Mouse (Mus musculus): ENCODE data around the gene Atp2b2. TPM values are rescaled to one million over a fixed set of nuclear protein-coding genes. Genes with fewer than 3 reads are reported as not detected.
A peak's percentile ranks its signal among the peaks of the same experiment; 100 is the strongest.

Gene Atp2b2
- polyA plus RNA-seq, 1 experiment from 2014 or later = 13.5 TPM

GRCm38 (mm10) chr6:113861938-113862337, 180.5 kb downstream of the Atp2b2 start:
- ATAC-seq = no peak
- Histone ChIP-seq H3K9me3 (no peaks in the 10 kb centered on the region), H3K36me3 (no peaks in the 10 kb centered on the region), H3K4me2 (replicated peaks) (no peak overlapping the region), H3K4me3 (replicated peaks) (no peak overlapping the region), H3K27ac (0 out of 2 replicates have a peak overlapping the region, but pooled peaks have one; percentile 63), H3K9ac (replicated peaks) (no peak overlapping the region), H3K27me3 (no peaks in the 10 kb centered on the region), H3K4me1 (replicated peaks) (peaks cover 49% of the 10 kb centered on the region)
- 80% methylated on average over 3 of the region's 3 CpGs for WGBS

GRCm38 (mm10) chr6:113861375-113861770, 181.0 kb downstream of the Atp2b2 start:
- no peaks in the 10 kb centered on the region for H3K9me3 ChIP-seq
- H3K9ac ChIP-seq (replicated peaks) = no peak overlapping the region
- WGBS = 68% methylated on average over 4 of the region's 4 CpGs
- no peaks in the 10 kb centered on the region for H3K36me3 ChIP-seq
- no peak overlapping the region for H3K4me2 ChIP-seq (replicated peaks)
- H3K4me1 ChIP-seq (replicated peaks) = peaks cover 54% of the 10 kb centered on the region
- peak overlapping the region; percentile 63; the same call in 1 of the 2 replicates for H3K27ac ChIP-seq
- ATAC-seq = no peak
- H3K4me3 ChIP-seq (replicated peaks) = no peak overlapping the region
- no peaks in the 10 kb centered on the region for H3K27me3 ChIP-seq

- peaks cover 55% of the 10 kb centered on the region for H3K4me1 ChIP-seq (replicated peaks)
- no peaks in the 10 kb centered on the region for H3K9me3 ChIP-seq
- H3K9ac ChIP-seq (replicated peaks) = no peak overlapping the region
- 49% methylated on average over 15 of the region's 15 CpGs for WGBS
- H3K4me3 ChIP-seq (replicated peaks) = no peak overlapping the region
- H3K36me3 ChIP-seq = no peaks in the 10 kb centered on the region
- no peaks in the 10 kb centered on the region for H3K27me3 ChIP-seq
- H3K4me2 ChIP-seq (replicated peaks) = no peak overlapping the region
- peak; percentile 81 for ATAC-seq
- H3K27ac ChIP-seq = peak overlapping the region; percentile 63
Measured at GRCm38 (mm10) chr6:113860735-113861374, 181.6 kb downstream of the Atp2b2 start.

GRCm38 (mm10) chr6:113860023-113860734, 182.2 kb downstream of the Atp2b2 start:
- H3K27me3 ChIP-seq = no peaks in the 10 kb centered on the region
- H3K27ac ChIP-seq = peak overlapping the region; percentile 63
- H3K36me3 ChIP-seq = no peaks in the 10 kb centered on the region
- no peak overlapping the region for H3K9ac ChIP-seq (replicated peaks)
- H3K4me1 ChIP-seq (replicated peaks) = peaks cover 56% of the 10 kb centered on the region
- no peak overlapping the region for H3K4me2 ChIP-seq (replicated peaks)
- 57% methylated on average over 9 of the region's 9 CpGs for WGBS
- no peaks in the 10 kb centered on the region for H3K9me3 ChIP-seq
- H3K4me3 ChIP-seq (replicated peaks) = no peak overlapping the region
- no peak for ATAC-seq

- no peak for ATAC-seq
- no peak overlapping the region for H3K4me3 ChIP-seq (replicated peaks)
- H3K27ac ChIP-seq = no peak overlapping the region
- no peak overlapping the region for H3K9ac ChIP-seq (replicated peaks)
- H3K4me2 ChIP-seq (replicated peaks) = no peak overlapping the region
- H3K4me1 ChIP-seq (replicated peaks) = peaks cover 56% of the 10 kb centered on the region
- WGBS = 76% methylated on average over 9 of the region's 9 CpGs
- no peaks in the 10 kb centered on the region for H3K27me3 ChIP-seq
- H3K36me3 ChIP-seq = no peaks in the 10 kb centered on the region
- no peaks in the 10 kb centered on the region for H3K9me3 ChIP-seq
Measured at GRCm38 (mm10) chr6:113858317-113858716, 184.1 kb downstream of the Atp2b2 start.

- no peak for ATAC-seq
- 65% methylated on average over 2 of the region's 2 CpGs for WGBS
- H3K4me1 ChIP-seq (replicated peaks) = peaks cover 56% of the 10 kb centered on the region
Measured at GRCm38 (mm10) chr6:113857310-113857873, 185.0 kb downstream of the Atp2b2 start.

GRCm38 (mm10) chr6:113856790-113857189, 185.6 kb downstream of the Atp2b2 start:
- ATAC-seq = peak; percentile 25; the same call in 1 of the 2 replicates
- 0 out of 2 replicates have a peak overlapping the region, but pooled peaks have one; percentile 1 for H3K27ac ChIP-seq
- 59% methylated on average over 15 of the region's 15 CpGs for WGBS

More at GRCm38 (mm10) chr6:113857310-113857873, 185.0 kb downstream of the Atp2b2 start:
- Histone ChIP-seq H3K9ac (replicated peaks) (no peak overlapping the region), H3K4me3 (replicated peaks) (no peak overlapping the region), H3K9me3 (no peaks in the 10 kb centered on the region), H3K36me3 (no peaks in the 10 kb centered on the region), H3K27ac (0 out of 2 replicates have a peak overlapping the region, but pooled peaks have one; percentile 1), H3K4me2 (replicated peaks) (no peak overlapping the region), H3K27me3 (no peaks in the 10 kb centered on the region)

GRCm38 (mm10) chr6:113856095-113856646, 186.2 kb downstream of the Atp2b2 start:
- Histone ChIP-seq H3K9me3 (no peaks in the 10 kb centered on the region), H3K4me2 (replicated peaks) (no peak overlapping the region), H3K4me3 (replicated peaks) (no peak overlapping the region), H3K4me1 (replicated peaks) (peaks cover 49% of the 10 kb centered on the region), H3K27me3 (no peaks in the 10 kb centered on the region), H3K36me3 (no peaks in the 10 kb centered on the region), H3K27ac (no peak overlapping the region), H3K9ac (replicated peaks) (no peak overlapping the region)
- WGBS = 87% methylated on average over 1 of the region's 1 CpGs
- ATAC-seq = no peak

More at GRCm38 (mm10) chr6:113856790-113857189, 185.6 kb downstream of the Atp2b2 start:
- Histone ChIP-seq H3K36me3 (no peaks in the 10 kb centered on the region), H3K9ac (replicated peaks) (no peak overlapping the region), H3K4me2 (replicated peaks) (no peak overlapping the region), H3K27me3 (no peaks in the 10 kb centered on the region), H3K9me3 (no peaks in the 10 kb centered on the region), H3K4me1 (replicated peaks) (peaks cover 54% of the 10 kb centered on the region), H3K4me3 (replicated peaks) (no peak overlapping the region)

GRCm38 (mm10) chr6:113855581-113855980, 186.8 kb downstream of the Atp2b2 start:
- Histone ChIP-seq H3K4me3 (replicated peaks) (no peak overlapping the region), H3K27ac (no peak overlapping the region), H3K36me3 (no peaks in the 10 kb centered on the region), H3K4me2 (replicated peaks) (no peak overlapping the region), H3K9ac (replicated peaks) (no peak overlapping the region), H3K27me3 (no peaks in the 10 kb centered on the region), H3K9me3 (no peaks in the 10 kb centered on the region), H3K4me1 (replicated peaks) (peaks cover 43% of the 10 kb centered on the region)
- no peak for ATAC-seq

- no peak for ATAC-seq
- WGBS = 8% methylated on average over 3 of the region's 3 CpGs
- H3K4me2 ChIP-seq (replicated peaks) = no peak overlapping the region
- no peak overlapping the region; the same call in 1 of the 2 replicates for H3K27ac ChIP-seq
- no peaks in the 10 kb centered on the region for H3K27me3 ChIP-seq
- no peaks in the 10 kb centered on the region for H3K36me3 ChIP-seq
- no peak overlapping the region for H3K4me3 ChIP-seq (replicated peaks)
- peaks cover 22% of the 10 kb centered on the region for H3K4me1 ChIP-seq (replicated peaks)
- no peak overlapping the region for H3K9ac ChIP-seq (replicated peaks)
- H3K9me3 ChIP-seq = no peaks in the 10 kb centered on the region
Measured at GRCm38 (mm10) chr6:113852318-113852717, 190.1 kb downstream of the Atp2b2 start.

- no peaks in the 10 kb centered on the region for H3K27me3 ChIP-seq
- H3K27ac ChIP-seq = no peak overlapping the region
- no peak overlapping the region for H3K9ac ChIP-seq (replicated peaks)
- H3K4me2 ChIP-seq (replicated peaks) = no peak overlapping the region
- no peak overlapping the region for H3K4me3 ChIP-seq (replicated peaks)
- WGBS = 91% methylated on average over 3 of the region's 3 CpGs
- H3K4me1 ChIP-seq (replicated peaks) = 0 out of 2 replicates have a peak, but pooled peaks cover 2% of the 10 kb centered on the region
- no peak for ATAC-seq
- H3K9me3 ChIP-seq = no peaks in the 10 kb centered on the region
- no peaks in the 10 kb centered on the region for H3K36me3 ChIP-seq
Measured at GRCm38 (mm10) chr6:113849819-113850218, 192.6 kb downstream of the Atp2b2 start.

- no peak for ATAC-seq
- Histone ChIP-seq H3K27ac (no peak overlapping the region), H3K36me3 (no peaks in the 10 kb centered on the region), H3K9me3 (no peaks in the 10 kb centered on the region), H3K4me1 (replicated peaks) (0 out of 2 replicates have a peak, but pooled peaks cover 2% of the 10 kb centered on the region), H3K27me3 (no peaks in the 10 kb centered on the region), H3K4me2 (replicated peaks) (no peak overlapping the region), H3K4me3 (replicated peaks) (no peak overlapping the region), H3K9ac (replicated peaks) (no peak overlapping the region)
- WGBS = 82% methylated on average over 2 of the region's 2 CpGs
Measured at GRCm38 (mm10) chr6:113848655-113849054, 193.8 kb downstream of the Atp2b2 start.
